Mouse (Mus musculus) G1E-ER4 (cell line): ENCODE data around the gene Rph3a. TPM values are rescaled to one million over a fixed set of nuclear protein-coding genes. Genes with fewer than 3 reads are reported as not detected.

Experiments
- GATA1 ChIP-seq: IDR thresholded peaks from one replicate; pipeline ENCODE4 v1.8.0; 2012; ENCODE audit warnings: low read length, inconsistent platforms
- polyA plus RNA-seq: library from polyadenylated mRNA; stranded (reverse); fragments of >175 nt; gene quantifications from 2 replicates; pipeline ENCODE4 v1.2.3, GENCODE M21; 2012

Rph3a gene
- polyA plus RNA-seq, 1 experiment: not detected

- TF ChIP-seq GATA1: no peak
Observed at GRCm38 (mm10) chr5:120999573-120999972, 10.3 kb downstream of the Rph3a start.

GRCm38 (mm10) chr5:120988373-120988772 lies 21.5 kb downstream of the Rph3a start:
- TF ChIP-seq GATA1: no peak

- no peak for TF ChIP-seq GATA1
Observed at GRCm38 (mm10) chr5:120983029-120983428, 26.9 kb downstream of the Rph3a start.

- no peak for TF ChIP-seq GATA1
Observed at GRCm38 (mm10) chr5:120981211-120981610, 28.7 kb downstream of the Rph3a start.

GRCm38 (mm10) chr5:120980116-120980515 lies 29.8 kb downstream of the Rph3a start:
- no peak for TF ChIP-seq GATA1

GRCm38 (mm10) chr5:120976138-120976537 lies 33.8 kb downstream of the Rph3a start:
- TF ChIP-seq GATA1: no peak

- no peak for TF ChIP-seq GATA1
Observed at GRCm38 (mm10) chr5:120974522-120974921, 35.4 kb downstream of the Rph3a start.

- TF ChIP-seq GATA1: no peak
Observed at GRCm38 (mm10) chr5:120972278-120972677, 37.6 kb downstream of the Rph3a start.

GRCm38 (mm10) chr5:120971326-120971725 lies 38.6 kb downstream of the Rph3a start:
- TF ChIP-seq GATA1: no peak

GRCm38 (mm10) chr5:120969703-120970102 lies 40.2 kb downstream of the Rph3a start:
- TF ChIP-seq GATA1: no peak

- no peak for TF ChIP-seq GATA1
Observed at GRCm38 (mm10) chr5:120968799-120969198, 41.1 kb downstream of the Rph3a start.

- TF ChIP-seq GATA1: no peak
Observed at GRCm38 (mm10) chr5:120968134-120968532, 41.8 kb downstream of the Rph3a start.

GRCm38 (mm10) chr5:120967355-120968133 lies 42.3 kb downstream of the Rph3a start:
- TF ChIP-seq GATA1: no peak

GRCm38 (mm10) chr5:120966894-120967293 lies 43.0 kb downstream of the Rph3a start:
- TF ChIP-seq GATA1: no peak

- no peak for TF ChIP-seq GATA1
Observed at GRCm38 (mm10) chr5:120966156-120966555, 43.7 kb downstream of the Rph3a start.

- no peak for TF ChIP-seq GATA1
Observed at GRCm38 (mm10) chr5:120961004-120961403, 48.9 kb downstream of the Rph3a start.

- TF ChIP-seq GATA1: no peak
Observed at GRCm38 (mm10) chr5:120953974-120954373, 55.9 kb downstream of the Rph3a start.
